Comparison of ENCODE assay signal across 8 mouse cellular contexts in genomic region chr7:143822375-143823265, GRCm38 (mm10). TPM values are rescaled to one million over a fixed set of nuclear protein-coding genes. Genes with fewer than 3 reads are reported as not detected.
DNase-seq lines count a peak whose midpoint lies in the region; ATAC-seq and TF ChIP-seq lines count a peak whose summit lies in the region.

Gene Nadsyn1 (minus strand): TSS chr7:143822849.
Gene Dhcr7 (plus strand): TSS chr7:143823145.

- under 1% methylated on average over 40 of the region's 40 CpGs for WGBS in heart, embryonic 10.5 days
- WGBS in kidney, embryonic 15.5 days = under 1% methylated on average over 40 of the region's 40 CpGs

- H3K9ac ChIP-seq in kidney, embryonic 15.5 days = peak within 1 kb of the TSS; percentile 67

- peaks cover 13% of the 10 kb centered on the region for H3K4me1 ChIP-seq in bone marrow macrophage, adult 2 months (ENCODE audit: control insufficient read depth, insufficient read depth, low read length)
- H3K4me1 ChIP-seq in embryonic fibroblast, embryonic 13.5 days (ENCODE audit: control insufficient read depth, insufficient read depth, low read length) = no peaks in the 10 kb centered on the region
- peaks cover 14% of the 10 kb centered on the region for H3K4me1 ChIP-seq in heart, embryonic 10.5 days
- peaks cover 20% of the 10 kb centered on the region for H3K4me1 ChIP-seq in kidney, embryonic 15.5 days

- peak; percentile 99 for ATAC-seq in kidney, embryonic 15.5 days (replicated peaks; ENCODE audit: low FRiP score)
- ATAC-seq in monocyte, adult 5-6 weeks (replicated peaks; ENCODE audit: insufficient number of reproducible peaks, low FRiP score, low TSS enrichment, poor library complexity, severe bottlenecking) = peak; percentile 98

- TF ChIP-seq POLR2A in bone marrow macrophage, adult 2 months (IDR thresholded peaks at IDR 0.05; ENCODE audit: borderline replicate concordance, low read depth, low read length) = peak; percentile 89
- peak; percentile 93 for TF ChIP-seq POLR2A in embryonic fibroblast, embryonic 13.5 days (IDR thresholded peaks at IDR 0.05; ENCODE audit: low read depth, low read length)

- H3K4me3 ChIP-seq in bone marrow macrophage, adult 2 months (ENCODE audit: insufficient read depth, low read length) = peak within 1 kb of the TSS; percentile 88
- peak within 1 kb of the TSS; percentile 84 for H3K4me3 ChIP-seq in embryonic fibroblast, embryonic 13.5 days (ENCODE audit: insufficient read depth, low read length)
- H3K4me3 ChIP-seq in heart, embryonic 10.5 days = peak within 1 kb of the TSS; percentile 72
- H3K4me3 ChIP-seq in kidney, embryonic 15.5 days (replicated peaks) = peak within 1 kb of the TSS; percentile 75

- DNase-seq in A20 (ENCODE audit: low read depth, low spot score) (peak; percentile 99), liver (peak; percentile 99)
- peak; percentile 100 for DNase-seq in heart, embryonic 10.5 days (ENCODE audit: low spot score)
- DNase-seq in spleen, postnatal 4 days (ENCODE audit: low spot score in 2 of 2) = peak; percentile 99

- TF ChIP-seq CTCF in bone marrow macrophage, adult 2 months (IDR thresholded peaks at IDR 0.05; ENCODE audit: low read depth, low read length) = no peak
- TF ChIP-seq CTCF in embryonic fibroblast, embryonic 13.5 days (IDR thresholded peaks at IDR 0.05; ENCODE audit: borderline replicate concordance, insufficient read depth, low read length) = no peak

- H3K27ac ChIP-seq in bone marrow macrophage, adult 2 months (ENCODE audit: insufficient read depth, low read depth, low read length) = peak within 1 kb of the TSS; percentile 80
- no peak within 1 kb of the TSS for H3K27ac ChIP-seq in embryonic fibroblast, embryonic 13.5 days (ENCODE audit: insufficient read depth, low read length)
- H3K27ac ChIP-seq in heart, embryonic 10.5 days = peak within 1 kb of the TSS; percentile 91
- H3K27ac ChIP-seq in kidney, embryonic 15.5 days = peak within 1 kb of the TSS; percentile 88

- no peaks in the 10 kb centered on the region for H3K9me3 ChIP-seq in heart, embryonic 10.5 days
- no peaks in the 10 kb centered on the region for H3K9me3 ChIP-seq in kidney, embryonic 15.5 days (replicated peaks)

- H3K36me3 ChIP-seq in heart, embryonic 10.5 days = peaks cover 12% of the 10 kb centered on the region
- H3K36me3 ChIP-seq in kidney, embryonic 15.5 days = peaks cover 14% of the 10 kb centered on the region

- H3K4me2 ChIP-seq in kidney, embryonic 15.5 days = peak within 1 kb of the TSS; percentile 75

- no peaks in the 10 kb centered on the region for H3K27me3 ChIP-seq in heart, embryonic 10.5 days (ENCODE audit: insufficient read depth, poor library complexity, severe bottlenecking)
- H3K27me3 ChIP-seq in kidney, embryonic 15.5 days = no peaks in the 10 kb centered on the region

RNA-seq across cellular contexts. Expression of gene Nadsyn1, which starts in this region (rescaled TPM):
- polyA plus RNA-seq in bone marrow macrophage, adult 2 months (2012; ENCODE audit: insufficient read depth, insufficient read length, missing spikeins) = 8.5 and 10.2 TPM in 2 replicates
- polyA plus RNA-seq in embryonic fibroblast, embryonic 13.5 days (2011; ENCODE audit: insufficient read length, low read depth, missing spikeins) = 6.6 and 7.0 TPM in 2 replicates
- 8.2 and 9.0 TPM in 2 replicates for polyA plus RNA-seq in heart, embryonic 10.5 days (2016; fragmentation: Nextera tagmentation; extraction: Ambion mirVana)
- polyA plus RNA-seq in kidney, embryonic 15.5 days (2015; fragmentation: Nextera tagmentation; extraction: Ambion mirVana) = 9.0 and 10.4 TPM in 2 replicates
- total RNA-seq in monocyte, adult 5-6 weeks (2017) = 9.3 to 24.7 TPM (median 20.9 TPM) in 3 replicates

RNA-seq across cellular contexts. Expression of gene Dhcr7, which starts in this region (rescaled TPM):
- 20.5 and 21.8 TPM in 2 replicates for polyA plus RNA-seq in bone marrow macrophage, adult 2 months (2012; ENCODE audit: insufficient read depth, insufficient read length, missing spikeins)
- polyA plus RNA-seq in embryonic fibroblast, embryonic 13.5 days (2011; ENCODE audit: insufficient read length, low read depth, missing spikeins) = 33.8 and 36.6 TPM in 2 replicates
- polyA plus RNA-seq in heart, embryonic 10.5 days (2016; fragmentation: Nextera tagmentation; extraction: Ambion mirVana) = 44.3 and 47.7 TPM in 2 replicates
- polyA plus RNA-seq in kidney, embryonic 15.5 days (2015; fragmentation: Nextera tagmentation; extraction: Ambion mirVana) = 37.7 and 47.2 TPM in 2 replicates
- 1.4 to 9.9 TPM (median 3.2 TPM) in 3 replicates for total RNA-seq in monocyte, adult 5-6 weeks (2017)
